Mouse (Mus musculus) heart, adult 2 months (tissue): ENCODE data around the gene Zfp512.

Experiments
- CTCF ChIP-seq: fragments of 200-600 bp; IDR thresholded peaks from 2 replicates; pipeline ENCODE4 v1.8.1; 2022; ENCODE audit warnings: antibody characterized with exemption, mild to moderate bottlenecking, moderate library complexity
- EP300 ChIP-seq: fragments of 200-500 bp; IDR thresholded peaks from 2 replicates; pipeline ENCODE4 v1.6.1; 2011; ENCODE audit warnings: low read depth, low read length, control low read depth; ENCODE audit not compliant: insufficient read depth
- POLR2A ChIP-seq: fragments of 200-500 bp; IDR thresholded peaks from 2 replicates; pipeline ENCODE4 v1.6.1; 2011; ENCODE audit warnings: mild to moderate bottlenecking, low read depth, low read length, control low read depth; ENCODE audit not compliant: insufficient read depth

DNA sequence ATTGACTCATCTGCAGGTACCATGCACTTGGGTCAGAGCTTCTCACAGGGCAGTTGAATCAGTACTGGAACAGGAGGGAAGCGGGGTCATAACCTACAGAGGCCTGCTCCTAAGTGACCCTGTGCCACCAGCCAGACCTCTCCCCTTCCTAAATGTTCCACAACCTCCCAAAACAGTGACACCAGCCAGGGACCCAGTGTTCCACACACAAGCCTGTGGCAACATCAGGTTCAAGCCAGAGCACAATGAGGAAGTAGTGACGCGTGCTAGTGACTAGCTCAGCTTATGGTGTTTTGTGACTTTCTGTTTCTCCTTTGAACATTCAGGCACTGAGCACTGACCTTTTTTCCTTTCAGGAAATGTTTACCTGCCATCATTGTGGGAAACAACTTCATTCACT, 15.6 kb downstream of the Zfp512 start:
- TF ChIP-seq CTCF (no peak), POLR2A (no peak), EP300 (no peak)
